Mouse (Mus musculus) cortical plate, adult 2 months (tissue): ENCODE measurements around the gene Tgif2lx1. TPM values are rescaled to one million over a fixed set of nuclear protein-coding genes. Genes with fewer than 3 reads are reported as not detected.
"Not testable (repeated sequence)": the region's sequence is repeated elsewhere in the genome, so short reads cannot be mapped to it uniquely, and the experiment has no call there.

ENCODE experiments used
- H3K27ac ChIP-seq: fragments of 200-500 bp; 2 replicates; pipeline ENCODE4 v1.5.1; 2012; ENCODE audit warnings: low read length, control low read depth, inconsistent platforms; ENCODE audit not compliant: insufficient read depth
- H3K4me1 ChIP-seq: fragments of 200-500 bp; 2 replicates; pipeline ENCODE4 v1.6.1; 2011; ENCODE audit warnings: low read length; ENCODE audit not compliant: control insufficient read depth, insufficient read depth
- H3K4me3 ChIP-seq: fragments of 200-500 bp; 2 replicates; pipeline ENCODE4 v1.5.1; 2011; ENCODE audit warnings: mild to moderate bottlenecking, low read length, control low read depth; ENCODE audit not compliant: insufficient read depth
- polyA plus RNA-seq: library from polyadenylated mRNA; depleted of rRNA; stranded (reverse); fragments of >200 nt; gene quantifications from 2 replicates; pipeline ENCODE4 v1.2.3, GENCODE M21; 2012; rRNA removed

Gene Tgif2lx1
- polyA plus RNA-seq = not detected in 2 replicates

DNA sequence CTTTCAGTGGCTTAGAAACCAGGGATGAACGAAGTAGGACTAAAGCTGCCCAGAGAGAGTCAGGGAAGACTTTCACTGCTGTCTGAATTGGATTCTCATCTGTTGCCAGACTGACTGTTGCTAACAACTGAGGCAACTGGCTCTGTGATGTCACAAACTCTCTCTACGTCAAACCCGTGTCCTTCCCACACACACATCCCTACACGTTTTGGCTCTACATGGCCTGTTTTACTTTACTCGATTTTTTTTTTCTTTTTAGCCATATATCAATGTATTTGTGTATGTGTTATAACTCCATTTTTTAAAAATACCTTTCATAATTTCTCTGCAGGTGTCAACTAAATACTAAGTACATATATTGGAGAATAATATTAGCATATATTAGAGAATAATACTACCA is at the start of gene Tgif2lx1:
TSS of gene Tgif2lx1 (minus strand) at position 101 of the 400 bp plus-strand sequence.
- H3K27ac ChIP-seq, H3K4me3 ChIP-seq, H3K4me1 ChIP-seq: not testable (repeated sequence)

Other genes starting within 250 kb of the Tgif2lx1 start
- gene Tgif2lx2, start 53.5 kb downstream of the Tgif2lx1 start, polyA plus RNA-seq = not detected in 2 replicates